Mouse (Mus musculus): ENCODE data around the gene Pcyt1b. TPM values are rescaled to one million over a fixed set of nuclear protein-coding genes. Genes with fewer than 3 reads are reported as not detected.

Pcyt1b gene
- polyA plus RNA-seq, 1 experiment from 2014 or later, result 3.7 TPM

- no peaks in the 10 kb centered on the region for H3K36me3 ChIP-seq (ENCODE audit: control insufficient read depth, insufficient read depth, low read length)
- ATAC-seq (ENCODE audit: insufficient number of reproducible peaks, low FRiP score, low TSS enrichment, low read depth) (no peak), DNase-seq (ENCODE audit: low spot score) (no peak)
- no peak overlapping the region for H3K4me3 ChIP-seq (ENCODE audit: low read depth, low read length)
- no peaks in the 10 kb centered on the region for H3K27me3 ChIP-seq (ENCODE audit: control insufficient read depth, insufficient read depth, low read length)
- H3K27ac ChIP-seq (replicated peaks; ENCODE audit: low read depth, low read length), result no peak overlapping the region
- no peaks in the 10 kb centered on the region for H3K9me3 ChIP-seq (ENCODE audit: control insufficient read depth, low read length)
- H3K4me1 ChIP-seq (ENCODE audit: control insufficient read depth, insufficient read depth, low read length), result no peaks in the 10 kb centered on the region
- WGBS, result 75% methylated on average over 5 of the region's 5 CpGs
- no peak overlapping the region for H3K9ac ChIP-seq (ENCODE audit: low read length)
- H3K4me2 ChIP-seq (ENCODE audit: low read depth, severe bottlenecking), result no peak overlapping the region
Measured at GRCm38 (mm10) chrX:93663919-93664586, 9.4 kb downstream of the Pcyt1b start.

GRCm38 (mm10) chrX:93664787-93665186 lies 10.1 kb downstream of the Pcyt1b start:
- 79% methylated on average over 4 of the region's 4 CpGs for WGBS
- H3K9me3 ChIP-seq (ENCODE audit: control insufficient read depth, low read length), result no peaks in the 10 kb centered on the region
- no peak for ATAC-seq (ENCODE audit: insufficient number of reproducible peaks, low FRiP score, low TSS enrichment, low read depth)

DNA sequence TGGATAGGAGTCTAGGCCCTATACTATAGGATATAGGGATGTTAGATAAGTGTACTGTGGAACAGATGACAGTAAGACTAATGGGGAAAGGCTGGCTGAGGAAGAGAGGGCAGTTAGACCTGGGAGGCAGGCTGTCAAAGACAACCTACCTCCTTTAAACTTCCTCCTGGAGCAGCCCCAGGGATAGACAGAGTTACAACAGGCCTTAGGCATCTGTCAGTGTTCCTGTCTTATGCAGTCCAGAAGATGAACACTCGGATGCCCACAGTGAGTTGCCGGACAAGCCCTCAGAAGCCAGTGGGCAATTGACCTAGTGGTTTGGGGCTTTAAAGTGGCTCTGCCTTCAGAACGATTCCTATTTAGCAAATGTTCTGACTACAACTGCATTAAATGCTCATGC lies 19.8 kb downstream of the Pcyt1b start:
- Histone ChIP-seq H3K36me3 (ENCODE audit: control insufficient read depth, insufficient read depth, low read length) (no peaks in the 10 kb centered on the region), H3K9me3 (ENCODE audit: control insufficient read depth, low read length) (no peaks in the 10 kb centered on the region), H3K27me3 (ENCODE audit: control insufficient read depth, insufficient read depth, low read length) (0 out of 2 replicates have a peak, but pooled peaks cover 2% of the 10 kb centered on the region), H3K9ac (ENCODE audit: low read length) (no peak overlapping the region), H3K4me1 (ENCODE audit: control insufficient read depth, insufficient read depth, low read length) (no peaks in the 10 kb centered on the region), H3K27ac (replicated peaks; ENCODE audit: low read depth, low read length) (no peak overlapping the region), H3K4me3 (ENCODE audit: low read depth, low read length) (no peak overlapping the region), H3K4me2 (ENCODE audit: low read depth, severe bottlenecking) (peak overlapping the region; percentile 40; the same call in 1 of the 2 replicates)
- 42% methylated on average over 3 of the region's 3 CpGs for WGBS
- ATAC-seq (ENCODE audit: insufficient number of reproducible peaks, low FRiP score, low TSS enrichment, low read depth) (no peak), DNase-seq (ENCODE audit: low spot score) (no peak)

More at GRCm38 (mm10) chrX:93664787-93665186, 10.1 kb downstream of the Pcyt1b start:
- H3K36me3 ChIP-seq (ENCODE audit: control insufficient read depth, insufficient read depth, low read length), result no peaks in the 10 kb centered on the region
- no peak for DNase-seq (ENCODE audit: low spot score)
- H3K4me3 ChIP-seq (ENCODE audit: low read depth, low read length), result no peak overlapping the region
- H3K27me3 ChIP-seq (ENCODE audit: control insufficient read depth, insufficient read depth, low read length), result no peaks in the 10 kb centered on the region
- no peak overlapping the region for H3K9ac ChIP-seq (ENCODE audit: low read length)
- no peaks in the 10 kb centered on the region for H3K4me1 ChIP-seq (ENCODE audit: control insufficient read depth, insufficient read depth, low read length)
- no peak overlapping the region for H3K4me2 ChIP-seq (ENCODE audit: low read depth, severe bottlenecking)
- H3K27ac ChIP-seq (replicated peaks; ENCODE audit: low read depth, low read length), result no peak overlapping the region

DNA sequence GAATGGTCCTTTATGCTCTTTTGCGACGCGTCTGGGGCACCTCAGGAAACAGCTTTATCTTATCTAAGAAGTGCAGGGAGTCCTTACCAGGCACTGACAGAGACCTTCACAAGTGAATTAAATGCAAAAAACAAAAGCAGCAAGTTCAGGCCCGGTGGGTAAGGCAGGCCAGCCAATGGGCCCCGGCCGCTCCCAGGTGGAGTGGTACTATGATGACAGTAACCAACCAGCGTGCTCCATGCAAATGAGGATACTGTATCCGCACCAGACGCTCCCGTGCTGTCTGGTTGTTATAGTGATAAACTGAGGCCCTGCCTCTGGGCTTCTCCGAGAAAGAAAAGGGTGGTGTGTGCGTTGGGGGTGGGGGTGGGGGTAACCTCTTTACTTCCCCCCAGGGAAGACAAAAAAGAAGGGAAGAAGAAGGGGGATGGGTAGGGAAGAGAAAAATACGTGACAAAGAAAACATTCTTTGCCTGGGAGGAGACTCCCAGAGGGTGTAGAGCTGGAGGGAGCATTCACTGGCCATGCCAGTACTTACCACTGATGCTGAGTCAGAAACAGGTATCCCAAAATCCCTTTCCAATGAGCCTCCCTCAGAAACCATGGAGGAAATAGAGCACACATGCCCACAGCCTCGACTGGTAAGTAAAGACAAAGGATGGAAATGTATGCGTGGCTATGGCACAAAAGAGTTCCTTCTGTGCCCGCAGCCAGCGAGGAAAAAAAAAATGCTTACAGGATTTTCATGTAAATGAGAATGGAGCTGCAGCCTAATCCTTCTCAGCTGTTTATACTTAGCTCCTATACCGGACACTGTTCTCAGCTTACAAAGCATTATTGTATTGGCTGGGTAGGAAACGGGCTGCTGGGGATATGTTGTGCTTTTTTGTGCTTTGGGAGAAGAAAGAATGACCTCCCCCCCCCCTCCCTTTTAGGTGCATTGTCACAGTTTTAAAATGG lies 20.5 kb downstream of the Pcyt1b start:
- H3K36me3 ChIP-seq (ENCODE audit: control insufficient read depth, insufficient read depth, low read length), result no peaks in the 10 kb centered on the region
- 17% methylated on average over 19 of the region's 19 CpGs for WGBS
- peak; percentile 97 for ATAC-seq (ENCODE audit: insufficient number of reproducible peaks, low FRiP score, low TSS enrichment, low read depth)
- peak overlapping the region; percentile 40 for H3K9ac ChIP-seq (ENCODE audit: low read length)
- H3K4me1 ChIP-seq (ENCODE audit: control insufficient read depth, insufficient read depth, low read length), result no peaks in the 10 kb centered on the region
- H3K27me3 ChIP-seq (ENCODE audit: control insufficient read depth, insufficient read depth, low read length), result 0 out of 2 replicates have a peak, but pooled peaks cover 2% of the 10 kb centered on the region
- peak overlapping the region; percentile 40 for H3K4me2 ChIP-seq (ENCODE audit: low read depth, severe bottlenecking)
- peak; percentile 68 for DNase-seq (ENCODE audit: low spot score)
- H3K27ac ChIP-seq (replicated peaks; ENCODE audit: low read depth, low read length), result peak overlapping the region; percentile 85
- H3K9me3 ChIP-seq (ENCODE audit: control insufficient read depth, low read length), result no peaks in the 10 kb centered on the region
- peak overlapping the region; percentile 27 for H3K4me3 ChIP-seq (ENCODE audit: low read depth, low read length)

DNA sequence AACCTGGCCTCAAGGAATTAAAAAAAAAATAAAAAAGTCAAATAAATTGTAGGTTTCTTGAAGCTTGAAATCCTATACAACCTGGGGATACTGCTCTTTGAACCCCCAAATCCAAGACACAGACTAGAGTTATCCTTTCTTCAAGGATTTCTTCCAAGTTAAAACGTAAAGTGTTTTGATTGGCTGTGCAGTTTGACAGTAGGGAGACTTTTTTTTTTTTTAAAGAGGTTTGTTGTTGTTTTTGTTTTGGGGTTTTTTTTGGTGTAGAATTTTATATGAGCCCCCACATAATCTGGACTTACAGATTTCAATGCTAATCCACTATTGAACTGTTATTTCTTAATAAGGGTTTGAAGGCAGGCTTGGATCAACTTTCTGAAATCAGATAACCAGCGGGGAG lies 21.6 kb downstream of the Pcyt1b start:
- H3K4me1 ChIP-seq (ENCODE audit: control insufficient read depth, insufficient read depth, low read length), result no peaks in the 10 kb centered on the region
- no peak for DNase-seq (ENCODE audit: low spot score)
- H3K27ac ChIP-seq (replicated peaks; ENCODE audit: low read depth, low read length), result no peak overlapping the region
- H3K36me3 ChIP-seq (ENCODE audit: control insufficient read depth, insufficient read depth, low read length), result no peaks in the 10 kb centered on the region
- no peak overlapping the region for H3K4me3 ChIP-seq (ENCODE audit: low read depth, low read length)
- H3K4me2 ChIP-seq (ENCODE audit: low read depth, severe bottlenecking), result peak overlapping the region; percentile 40; the same call in 1 of the 2 replicates
- 0 out of 2 replicates have a peak, but pooled peaks cover 2% of the 10 kb centered on the region for H3K27me3 ChIP-seq (ENCODE audit: control insufficient read depth, insufficient read depth, low read length)
- no peaks in the 10 kb centered on the region for H3K9me3 ChIP-seq (ENCODE audit: control insufficient read depth, low read length)
- ATAC-seq (ENCODE audit: insufficient number of reproducible peaks, low FRiP score, low TSS enrichment, low read depth), result no peak
- H3K9ac ChIP-seq (ENCODE audit: low read length), result no peak overlapping the region
- 71% methylated on average over 2 of the region's 2 CpGs for WGBS

DNA sequence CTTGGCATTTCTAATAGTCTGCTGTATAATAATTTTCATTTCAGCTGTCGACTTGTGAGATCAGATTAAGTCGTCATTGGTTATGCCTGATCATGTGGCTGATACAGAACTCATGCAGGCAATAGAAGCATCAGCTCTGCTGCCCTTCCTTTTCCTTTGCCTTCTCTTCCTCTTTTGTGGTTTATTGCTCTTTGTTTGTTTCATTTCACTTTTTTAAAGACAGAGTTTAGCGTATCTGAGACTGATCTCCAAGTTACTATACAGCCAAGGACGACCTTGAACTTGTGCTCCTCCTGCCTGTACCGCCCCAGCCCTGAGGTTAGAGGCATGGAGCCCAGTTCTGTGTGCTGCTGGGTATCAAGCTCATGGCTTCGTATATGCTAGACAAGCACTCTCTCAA lies 34.6 kb downstream of the Pcyt1b start:
- DNase-seq (ENCODE audit: low spot score), result no peak
- H3K9me3 ChIP-seq (ENCODE audit: control insufficient read depth, low read length), result no peaks in the 10 kb centered on the region
- no peaks in the 10 kb centered on the region for H3K36me3 ChIP-seq (ENCODE audit: control insufficient read depth, insufficient read depth, low read length)
- no peaks in the 10 kb centered on the region for H3K4me1 ChIP-seq (ENCODE audit: control insufficient read depth, insufficient read depth, low read length)
- H3K4me3 ChIP-seq (ENCODE audit: low read depth, low read length), result no peak overlapping the region
- 84% methylated on average over 6 of the region's 6 CpGs for WGBS
- H3K9ac ChIP-seq (ENCODE audit: low read length), result no peak overlapping the region
- no peak overlapping the region for H3K4me2 ChIP-seq (ENCODE audit: low read depth, severe bottlenecking)
- H3K27me3 ChIP-seq (ENCODE audit: control insufficient read depth, insufficient read depth, low read length), result no peaks in the 10 kb centered on the region
- H3K27ac ChIP-seq (replicated peaks; ENCODE audit: low read depth, low read length), result no peak overlapping the region
- ATAC-seq (ENCODE audit: insufficient number of reproducible peaks, low FRiP score, low TSS enrichment, low read depth), result no peak

- ATAC-seq (ENCODE audit: insufficient number of reproducible peaks, low FRiP score, low TSS enrichment, low read depth), result no peak
- WGBS, result 81% methylated on average over 8 of the region's 8 CpGs
- Histone ChIP-seq H3K9ac (ENCODE audit: low read length) (no peak overlapping the region), H3K27me3 (ENCODE audit: control insufficient read depth, insufficient read depth, low read length) (no peaks in the 10 kb centered on the region), H3K36me3 (ENCODE audit: control insufficient read depth, insufficient read depth, low read length) (no peaks in the 10 kb centered on the region), H3K4me2 (ENCODE audit: low read depth, severe bottlenecking) (no peak overlapping the region), H3K9me3 (ENCODE audit: control insufficient read depth, low read length) (no peaks in the 10 kb centered on the region), H3K4me3 (ENCODE audit: low read depth, low read length) (no peak overlapping the region), H3K4me1 (ENCODE audit: control insufficient read depth, insufficient read depth, low read length) (no peaks in the 10 kb centered on the region), H3K27ac (replicated peaks; ENCODE audit: low read depth, low read length) (no peak overlapping the region)
- no peak for DNase-seq (ENCODE audit: low spot score)
Measured at GRCm38 (mm10) chrX:93690672-93691071, 36.0 kb downstream of the Pcyt1b start.

DNA sequence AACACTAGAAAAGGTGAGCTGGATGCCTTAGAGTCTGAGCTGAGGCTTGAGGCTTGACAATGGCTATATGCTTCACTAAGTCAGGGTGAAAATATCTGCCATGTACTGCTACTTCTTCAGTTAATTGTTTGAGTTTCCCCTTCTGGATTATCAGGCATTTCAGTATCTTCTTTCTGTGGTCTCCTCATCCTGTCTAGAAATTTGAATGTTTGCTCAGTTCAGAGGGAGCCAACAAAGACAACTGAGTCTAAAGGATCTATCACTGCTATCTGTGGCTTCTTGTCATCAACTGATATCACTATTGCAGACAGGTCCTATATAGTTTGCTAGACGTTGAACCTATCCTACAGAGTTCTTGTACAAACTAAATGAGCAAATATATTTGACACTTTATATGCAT lies 42.9 kb downstream of the Pcyt1b start:
- H3K4me1 ChIP-seq (ENCODE audit: control insufficient read depth, insufficient read depth, low read length), result no peaks in the 10 kb centered on the region
- no peak overlapping the region for H3K9ac ChIP-seq (ENCODE audit: low read length)
- no peak overlapping the region for H3K4me3 ChIP-seq (ENCODE audit: low read depth, low read length)
- DNase-seq (ENCODE audit: low spot score), result no peak
- no peak overlapping the region for H3K27ac ChIP-seq (replicated peaks; ENCODE audit: low read depth, low read length)
- H3K27me3 ChIP-seq (ENCODE audit: control insufficient read depth, insufficient read depth, low read length), result no peaks in the 10 kb centered on the region
- H3K9me3 ChIP-seq (ENCODE audit: control insufficient read depth, low read length), result no peaks in the 10 kb centered on the region
- no peak overlapping the region for H3K4me2 ChIP-seq (ENCODE audit: low read depth, severe bottlenecking)
- H3K36me3 ChIP-seq (ENCODE audit: control insufficient read depth, insufficient read depth, low read length), result no peaks in the 10 kb centered on the region
- 82% methylated on average over 1 of the region's 1 CpGs for WGBS
- no peak for ATAC-seq (ENCODE audit: insufficient number of reproducible peaks, low FRiP score, low TSS enrichment, low read depth)
